Mouse (Mus musculus): ENCODE data around the gene Sh3bp2. TPM values are rescaled to one million over a fixed set of nuclear protein-coding genes. Genes with fewer than 3 reads are reported as not detected.
"Not testable (repeated sequence)": the region's sequence is repeated elsewhere in the genome, so short reads cannot be mapped to it uniquely, and the experiment has no call there.

Sh3bp2 gene
- polyA plus RNA-seq, 1 experiment: 29.7 TPM

DNA sequence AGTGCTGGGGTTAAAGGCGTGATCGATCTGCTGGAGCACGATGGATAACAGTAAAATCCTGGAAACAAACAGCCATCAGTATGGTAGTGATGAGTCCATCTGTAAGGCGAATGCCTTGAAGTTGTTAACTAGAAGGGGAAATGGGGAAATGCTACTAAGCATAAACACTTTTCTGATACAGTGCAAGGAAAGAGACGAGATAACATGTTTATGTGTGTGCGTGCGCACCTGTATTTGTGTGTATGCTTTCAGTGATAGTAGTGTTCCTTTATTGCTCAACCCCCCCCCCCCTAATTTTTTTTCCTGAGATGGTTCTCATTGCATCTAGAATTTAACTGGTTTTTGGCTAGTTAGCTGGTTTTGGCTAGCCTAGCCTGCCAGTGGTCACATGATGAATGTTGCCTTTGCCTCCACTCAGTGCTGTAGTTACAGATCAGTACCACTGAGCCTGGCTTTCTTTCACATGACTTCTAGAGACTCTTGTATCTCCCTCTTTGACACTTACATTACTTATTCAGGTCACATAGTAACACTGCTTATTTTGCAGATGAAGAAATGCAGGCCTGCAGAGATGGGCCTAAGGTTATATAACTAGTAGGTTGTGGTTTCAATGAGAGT lies 52.5 kb downstream of the Sh3bp2 start:
- TF ChIP-seq POLR2A (IDR thresholded peaks at IDR 0.05; ENCODE audit: borderline replicate concordance, control insufficient read depth, low read depth, low read length) (no peak), CTCF (IDR thresholded peaks at IDR 0.05; ENCODE audit: control insufficient read depth, insufficient read depth, low read length) (no peak)
- no peak overlapping the region for H3K27ac ChIP-seq (ENCODE audit: control insufficient read depth, insufficient read depth, low read depth, low read length, poor library complexity)
- 90% methylated on average over 7 of the region's 7 CpGs for WGBS
- peaks cover 4% of the 10 kb centered on the region for H3K4me1 ChIP-seq (ENCODE audit: control insufficient read depth, insufficient read depth, low read length)
- no peak overlapping the region for H3K4me3 ChIP-seq (replicated peaks; ENCODE audit: control insufficient read depth, low read depth, low read length)

DNA sequence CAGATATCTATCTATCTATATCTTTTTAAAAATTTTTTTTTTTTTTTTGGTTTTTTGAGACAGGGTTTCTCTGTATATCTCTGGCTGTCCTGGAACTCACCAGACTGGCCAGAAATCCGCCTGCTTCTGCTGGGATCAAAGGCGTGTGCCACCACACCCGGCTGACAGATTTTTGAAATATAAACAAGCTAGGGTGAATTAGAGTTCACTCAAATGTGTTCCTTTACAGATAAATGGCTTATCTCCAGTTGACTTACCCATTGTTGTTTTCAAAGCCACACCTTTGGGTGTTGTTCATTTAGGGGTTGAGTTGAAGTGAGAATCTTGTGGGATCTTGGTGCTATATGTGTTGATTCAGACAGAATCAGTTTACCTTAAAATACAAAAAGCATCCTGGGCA lies 53.7 kb downstream of the Sh3bp2 start:
- Histone ChIP-seq H3K4me3 (replicated peaks; ENCODE audit: control insufficient read depth, low read depth, low read length) (no peak overlapping the region), H3K27ac (ENCODE audit: control insufficient read depth, insufficient read depth, low read depth, low read length, poor library complexity) (no peak overlapping the region), H3K4me1 (ENCODE audit: control insufficient read depth, insufficient read depth, low read length) (peaks cover 4% of the 10 kb centered on the region)
- TF ChIP-seq POLR2A (IDR thresholded peaks at IDR 0.05; ENCODE audit: borderline replicate concordance, control insufficient read depth, low read depth, low read length) (no peak), CTCF (IDR thresholded peaks at IDR 0.05; ENCODE audit: control insufficient read depth, insufficient read depth, low read length) (no peak)
- 66% methylated on average over 3 of the region's 3 CpGs for WGBS

DNA sequence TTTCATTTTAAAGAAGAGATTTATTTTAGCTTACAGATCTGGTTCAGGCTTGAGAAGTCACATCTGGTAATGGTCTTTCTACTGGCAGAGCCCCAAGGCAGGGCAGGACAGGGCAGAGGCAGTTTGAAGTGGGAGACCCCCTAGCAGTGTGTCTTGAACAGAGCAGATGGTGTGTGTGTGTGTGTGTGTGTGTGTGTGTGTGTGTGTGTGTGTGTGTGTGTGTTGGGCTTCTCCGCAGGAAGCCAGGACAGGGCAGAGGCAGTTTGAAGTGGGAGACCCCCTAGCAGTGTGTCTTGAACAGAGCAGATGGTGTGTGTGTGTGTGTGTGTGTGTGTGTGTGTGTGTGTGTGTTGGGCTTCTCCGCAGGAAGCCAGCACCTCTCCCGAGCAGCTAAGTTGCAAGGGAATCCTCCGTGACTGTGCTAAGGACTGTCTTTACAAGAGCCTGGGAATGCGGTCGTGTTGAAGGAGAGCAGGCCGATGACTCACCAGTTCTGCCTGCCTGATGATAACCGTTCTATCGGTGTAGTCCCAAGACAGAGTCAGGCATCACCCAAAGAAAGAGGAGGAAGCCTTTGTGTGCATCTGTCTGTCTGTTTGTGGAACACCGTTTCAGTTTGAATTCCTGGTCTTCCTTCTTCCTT lies 56.2 kb downstream of the Sh3bp2 start:
- not testable (repeated sequence) for H3K4me3 ChIP-seq (replicated peaks; ENCODE audit: control insufficient read depth, low read depth, low read length); H3K4me1 ChIP-seq (ENCODE audit: control insufficient read depth, insufficient read depth, low read length)
- H3K27ac ChIP-seq (ENCODE audit: control insufficient read depth, insufficient read depth, low read depth, low read length, poor library complexity): peak overlapping the region; percentile 80
- 26% methylated on average over 9 of the region's 10 CpGs for WGBS

DNA sequence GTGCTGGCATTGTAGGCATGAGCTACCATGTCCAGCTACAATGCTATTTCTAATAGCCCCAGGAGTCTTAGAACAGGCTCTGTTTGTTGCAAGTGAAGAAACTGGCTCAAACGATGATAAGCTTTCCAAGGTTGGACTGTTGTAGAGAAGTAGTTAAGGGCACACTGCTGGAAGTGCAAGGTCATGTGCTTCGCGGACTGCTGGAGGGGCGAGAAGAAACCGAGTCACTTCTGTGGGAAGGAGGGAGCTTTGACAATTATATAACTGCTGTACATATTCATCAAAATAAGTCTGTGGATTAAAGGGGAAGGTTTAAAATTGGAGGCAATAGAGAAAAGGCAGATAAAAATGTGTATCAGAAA lies 56.7 kb downstream of the Sh3bp2 start:
- peak overlapping the region; percentile 80 for H3K27ac ChIP-seq (ENCODE audit: control insufficient read depth, insufficient read depth, low read depth, low read length, poor library complexity)
- 28% methylated on average over 5 of the region's 5 CpGs for WGBS
- no peak for TF ChIP-seq POLR2A (IDR thresholded peaks at IDR 0.05; ENCODE audit: borderline replicate concordance, control insufficient read depth, low read depth, low read length)
- no peak for TF ChIP-seq CTCF (IDR thresholded peaks at IDR 0.05; ENCODE audit: control insufficient read depth, insufficient read depth, low read length)
- H3K4me1 ChIP-seq (ENCODE audit: control insufficient read depth, insufficient read depth, low read length): peaks cover 2% of the 10 kb centered on the region; the same call in 1 of the 2 replicates
- no peak overlapping the region for H3K4me3 ChIP-seq (replicated peaks; ENCODE audit: control insufficient read depth, low read depth, low read length)

DNA sequence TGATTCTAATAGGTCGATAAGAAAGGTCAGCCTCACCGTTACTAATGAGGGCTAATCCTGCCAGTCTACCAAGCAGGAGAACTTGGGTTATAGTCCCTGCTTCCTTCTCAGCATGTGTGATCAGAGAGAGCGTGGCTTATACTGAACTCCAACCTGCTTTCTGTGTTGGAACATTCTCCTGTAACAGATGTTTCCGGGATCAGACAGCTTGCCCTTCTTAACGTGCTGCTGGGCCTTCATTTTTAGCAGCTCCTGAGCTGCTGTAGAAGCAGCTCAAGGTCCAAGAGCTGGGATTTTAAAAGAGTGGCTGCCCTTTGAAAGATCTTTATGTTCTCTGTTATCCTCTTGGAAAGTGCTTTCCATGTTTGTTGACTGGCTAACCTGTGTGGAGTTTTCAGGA lies 59.6 kb downstream of the Sh3bp2 start:
- Histone ChIP-seq H3K4me3 (replicated peaks; ENCODE audit: control insufficient read depth, low read depth, low read length) (no peak overlapping the region), H3K4me1 (ENCODE audit: control insufficient read depth, insufficient read depth, low read length) (peaks cover 2% of the 10 kb centered on the region; the same call in 1 of the 2 replicates), H3K27ac (ENCODE audit: control insufficient read depth, insufficient read depth, low read depth, low read length, poor library complexity) (no peak overlapping the region)
- TF ChIP-seq POLR2A (IDR thresholded peaks at IDR 0.05; ENCODE audit: borderline replicate concordance, control insufficient read depth, low read depth, low read length): no peak
- no peak for TF ChIP-seq CTCF (IDR thresholded peaks at IDR 0.05; ENCODE audit: control insufficient read depth, insufficient read depth, low read length)
- 87% methylated on average over 5 of the region's 5 CpGs for WGBS

DNA sequence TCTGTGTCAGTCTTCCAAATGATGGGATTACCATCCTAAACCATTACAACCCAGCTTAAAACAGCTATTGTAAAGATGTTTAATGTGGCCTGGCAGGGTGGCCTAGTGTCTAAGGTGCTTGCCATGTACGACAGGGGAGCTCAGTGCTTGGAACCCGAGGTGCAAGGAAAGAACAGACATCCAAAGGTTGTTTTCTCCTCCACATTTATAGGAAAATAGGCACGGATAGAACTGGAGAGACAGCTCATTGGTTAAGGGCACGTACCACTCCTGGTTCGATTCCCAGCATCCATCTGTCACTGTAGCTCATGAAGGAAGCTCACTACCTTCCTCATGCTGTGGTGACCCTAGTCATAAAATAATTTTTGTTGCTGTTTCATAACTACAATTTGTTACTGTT lies 62.2 kb downstream of the Sh3bp2 start:
- 85% methylated on average over 5 of the region's 5 CpGs for WGBS
- Histone ChIP-seq H3K4me1 (ENCODE audit: control insufficient read depth, insufficient read depth, low read length) (no peaks in the 10 kb centered on the region), H3K4me3 (replicated peaks; ENCODE audit: control insufficient read depth, low read depth, low read length) (no peak overlapping the region), H3K27ac (ENCODE audit: control insufficient read depth, insufficient read depth, low read depth, low read length, poor library complexity) (no peak overlapping the region)
- TF ChIP-seq CTCF (IDR thresholded peaks at IDR 0.05; ENCODE audit: control insufficient read depth, insufficient read depth, low read length) (no peak), POLR2A (IDR thresholded peaks at IDR 0.05; ENCODE audit: borderline replicate concordance, control insufficient read depth, low read depth, low read length) (no peak)

DNA sequence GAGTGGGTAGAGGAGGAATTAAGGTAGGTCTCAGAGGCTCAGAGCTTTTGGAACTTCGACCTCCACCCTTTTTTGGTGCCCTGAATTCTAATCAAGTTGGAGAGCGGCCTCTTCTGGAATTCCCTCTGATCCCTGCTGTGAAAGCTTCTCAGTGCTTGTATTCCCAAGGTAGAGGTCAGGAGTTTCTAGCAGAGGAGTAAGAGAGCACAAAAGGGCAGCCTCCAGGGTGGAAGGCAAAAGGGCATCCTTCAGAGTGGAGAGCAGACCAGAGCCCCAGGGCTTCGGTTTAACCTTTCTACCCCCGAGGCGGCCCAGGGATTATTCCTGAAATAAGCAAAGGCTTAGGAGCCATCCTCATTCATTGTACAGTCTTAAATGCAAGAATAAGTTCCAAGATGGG lies 64.4 kb downstream of the Sh3bp2 start:
- WGBS: 86% methylated on average over 5 of the region's 5 CpGs
- H3K4me1 ChIP-seq (ENCODE audit: control insufficient read depth, insufficient read depth, low read length): no peaks in the 10 kb centered on the region
- no peak overlapping the region for H3K27ac ChIP-seq (ENCODE audit: control insufficient read depth, insufficient read depth, low read depth, low read length, poor library complexity)
- TF ChIP-seq CTCF (IDR thresholded peaks at IDR 0.05; ENCODE audit: control insufficient read depth, insufficient read depth, low read length) (no peak), POLR2A (IDR thresholded peaks at IDR 0.05; ENCODE audit: borderline replicate concordance, control insufficient read depth, low read depth, low read length) (no peak)
- H3K4me3 ChIP-seq (replicated peaks; ENCODE audit: control insufficient read depth, low read depth, low read length): no peak overlapping the region

DNA sequence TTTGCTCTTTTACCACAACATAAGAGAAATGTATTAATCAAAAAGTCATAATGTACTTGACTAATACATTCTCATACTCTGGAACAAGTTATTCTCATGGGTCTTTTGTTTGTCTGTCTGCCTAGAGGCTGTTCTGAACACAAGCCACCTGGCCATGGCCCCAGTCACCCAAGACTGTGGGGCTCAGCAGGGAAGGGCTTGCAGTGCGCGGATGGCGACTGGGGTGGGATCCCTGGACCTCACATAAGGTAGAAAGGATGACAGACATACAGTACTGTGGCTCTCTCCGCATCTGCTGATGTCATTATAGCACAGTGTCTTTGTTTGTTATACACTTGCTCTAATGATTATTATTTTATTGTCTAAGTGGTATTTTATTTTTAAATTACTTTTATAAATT lies 65.1 kb downstream of the Sh3bp2 start:
- WGBS: 93% methylated on average over 4 of the region's 4 CpGs
- no peak for TF ChIP-seq POLR2A (IDR thresholded peaks at IDR 0.05; ENCODE audit: borderline replicate concordance, control insufficient read depth, low read depth, low read length)
- TF ChIP-seq CTCF (IDR thresholded peaks at IDR 0.05; ENCODE audit: control insufficient read depth, insufficient read depth, low read length): no peak
- Histone ChIP-seq H3K4me1 (ENCODE audit: control insufficient read depth, insufficient read depth, low read length) (no peaks in the 10 kb centered on the region), H3K4me3 (replicated peaks; ENCODE audit: control insufficient read depth, low read depth, low read length) (no peak overlapping the region), H3K27ac (ENCODE audit: control insufficient read depth, insufficient read depth, low read depth, low read length, poor library complexity) (no peak overlapping the region)
